Mouse (Mus musculus) spleen, adult 2 months (tissue): ENCODE measurements at regions not wholly inside any gene's neighbourhood (a gene's known extent, or its start where the extent isn't known, plus 50 kb on each side); places are given as distances from the start of the nearest gene placed in this dataset.

Experiments used
- DNase-seq, 2 experiments: peaks; one replicate each; pipeline versions ENCODE4 v3.0.0 to v3.0.0-alpha.2; 2012 to 2021; ENCODE audit warnings: low spot score in 2 of 2, low read depth in 1 of 2
- H3K27ac ChIP-seq: fragments of 200-500 bp; 2 replicates; pipeline ENCODE4 v1.5.1; 2012; ENCODE audit warnings: low read length, inconsistent platforms; ENCODE audit not compliant: insufficient read depth
- H3K27me3 ChIP-seq: fragments of 200-500 bp; 2 replicates; pipeline ENCODE4 v1.6.1; 2012; ENCODE audit warnings: mild to moderate bottlenecking, moderate library complexity, low read length, inconsistent platforms; ENCODE audit not compliant: control insufficient read depth, insufficient read depth
- H3K36me3 ChIP-seq: fragments of 200-500 bp; 2 replicates; pipeline ENCODE4 v1.6.1; 2012; ENCODE audit warnings: mild to moderate bottlenecking, low read length, inconsistent platforms; ENCODE audit not compliant: control insufficient read depth, insufficient read depth
- H3K4me1 ChIP-seq: fragments of 200-500 bp; 2 replicates; pipeline ENCODE4 v1.6.1; 2011; ENCODE audit warnings: inconsistent platforms; ENCODE audit not compliant: control insufficient read depth, insufficient read depth, insufficient read length
- H3K4me3 ChIP-seq: fragments of 200-500 bp; 2 replicates; pipeline ENCODE4 v1.5.1; 2011; ENCODE audit warnings: mild to moderate bottlenecking, inconsistent platforms; ENCODE audit not compliant: insufficient read depth, insufficient read length; ENCODE audit errors: extremely low read depth
- CTCF ChIP-seq: fragments of 200-500 bp; IDR thresholded peaks from 2 replicates; pipeline ENCODE4 v1.5.1; 2011; ENCODE audit warnings: mild to moderate bottlenecking, inconsistent platforms; ENCODE audit not compliant: insufficient read depth, insufficient read length, insufficient replicate concordance; ENCODE audit errors: extremely low read depth
- POLR2A ChIP-seq: fragments of 200-500 bp; IDR thresholded peaks from 2 replicates; pipeline ENCODE4 v1.6.1; 2011; ENCODE audit warnings: low read depth, low read length, inconsistent platforms
- WGBS: fragments of 180-500 bp; shearing (Covaris S2); methylation state at CpG from one replicate; pipeline ENCODE4 v1.1.7; 2018; 5-methylcytosine and 5-hydroxymethylcytosine counted together

- Histone ChIP-seq H3K27ac (no peak overlapping the region), H3K4me1 (no peaks in the 10 kb centered on the region), H3K4me3 (no peak overlapping the region), H3K27me3 (no peaks in the 10 kb centered on the region), H3K36me3 (no peaks in the 10 kb centered on the region)
- no peak for TF ChIP-seq CTCF
- TF ChIP-seq POLR2A, result no peak
- WGBS, result 80% methylated on average over 11 of the region's 11 CpGs
- DNase-seq, result no peak
Observed at GRCm38 (mm10) chr11:6761876-6762628, 75.4 kb downstream of the Gm11983 start.

- no peak for TF ChIP-seq POLR2A
- TF ChIP-seq CTCF, result no peak
- WGBS, result 80% methylated on average over 4 of the region's 4 CpGs
- H3K36me3 ChIP-seq, result no peaks in the 10 kb centered on the region
Observed at GRCm38 (mm10) chr11:6759578-6759977, 77.9 kb downstream of the Gm11983 start.

GRCm38 (mm10) chr11:6739439-6739838 lies 81.1 kb downstream of the Ramp3 start:
- WGBS, result 89% methylated on average over 5 of the region's 5 CpGs
- H3K36me3 ChIP-seq, result no peaks in the 10 kb centered on the region
- no peak overlapping the region for H3K4me3 ChIP-seq
- H3K27ac ChIP-seq, result no peak overlapping the region
- H3K4me1 ChIP-seq, result no peaks in the 10 kb centered on the region
- no peaks in the 10 kb centered on the region for H3K27me3 ChIP-seq
- DNase-seq, result no peak
- TF ChIP-seq POLR2A (no peak), CTCF (no peak)

More at GRCm38 (mm10) chr11:6759578-6759977, 77.9 kb downstream of the Gm11983 start:
- no peak overlapping the region for H3K4me3 ChIP-seq
- H3K27ac ChIP-seq, result no peak overlapping the region
- no peak for DNase-seq
- H3K27me3 ChIP-seq, result no peaks in the 10 kb centered on the region
- H3K4me1 ChIP-seq, result no peaks in the 10 kb centered on the region

GRCm38 (mm10) chr11:6738581-6738980 lies 80.3 kb downstream of the Ramp3 start:
- no peak for DNase-seq
- Histone ChIP-seq H3K4me1 (no peaks in the 10 kb centered on the region), H3K36me3 (no peaks in the 10 kb centered on the region), H3K4me3 (no peak overlapping the region), H3K27ac (no peak overlapping the region), H3K27me3 (no peaks in the 10 kb centered on the region)
- 90% methylated on average over 3 of the region's 3 CpGs for WGBS
- TF ChIP-seq POLR2A (no peak), CTCF (no peak)

GRCm38 (mm10) chr11:6738163-6738562 lies 79.8 kb downstream of the Ramp3 start:
- 92% methylated on average over 3 of the region's 3 CpGs for WGBS
- Histone ChIP-seq H3K36me3 (no peaks in the 10 kb centered on the region), H3K4me1 (no peaks in the 10 kb centered on the region), H3K27ac (no peak overlapping the region), H3K27me3 (no peaks in the 10 kb centered on the region), H3K4me3 (no peak overlapping the region)
- no peak for TF ChIP-seq POLR2A
- TF ChIP-seq CTCF, result no peak
- no peak for DNase-seq

GRCm38 (mm10) chr11:6734746-6735430 lies 76.6 kb downstream of the Ramp3 start:
- WGBS, result 90% methylated on average over 7 of the region's 7 CpGs
- no peaks in the 10 kb centered on the region for H3K36me3 ChIP-seq
- no peak for DNase-seq

GRCm38 (mm10) chr11:6731505-6731904 lies 73.2 kb downstream of the Ramp3 start:
- Histone ChIP-seq H3K4me3 (no peak overlapping the region), H3K27me3 (no peaks in the 10 kb centered on the region), H3K36me3 (no peaks in the 10 kb centered on the region), H3K27ac (no peak overlapping the region), H3K4me1 (no peaks in the 10 kb centered on the region)
- DNase-seq, result no peak
- 62% methylated on average over 5 of the region's 5 CpGs for WGBS
- TF ChIP-seq CTCF, result no peak
- no peak for TF ChIP-seq POLR2A

More at GRCm38 (mm10) chr11:6734746-6735430, 76.6 kb downstream of the Ramp3 start:
- no peaks in the 10 kb centered on the region for H3K4me1 ChIP-seq
- H3K4me3 ChIP-seq, result no peak overlapping the region
- no peak overlapping the region for H3K27ac ChIP-seq
- no peaks in the 10 kb centered on the region for H3K27me3 ChIP-seq
- no peak for TF ChIP-seq POLR2A
- no peak for TF ChIP-seq CTCF
